Mouse (Mus musculus) hindbrain, embryonic 13.5 days (tissue): Measurements from ENCODE around the gene Pecr. TPM values are rescaled to one million over a fixed set of nuclear protein-coding genes. Genes with fewer than 3 reads are reported as not detected.
"Not testable (repeated sequence)": the region's sequence is repeated elsewhere in the genome, so short reads cannot be mapped to it uniquely, and the experiment has no call there.

Experiments used
- ATAC-seq: fragments of 200-750 bp; cut with Nextera tagmentation; 2 replicates; pipeline ENCODE4 v1.8.0; 2017; ENCODE audit warnings: moderate TSS enrichment; ENCODE audit not compliant: low FRiP score
- H3K27ac ChIP-seq: fragments of 300-500 bp; sonication (generic); 2 replicates; pipeline ENCODE4 v1.5.1; 2015; ENCODE audit warnings: inconsistent platforms, mild to moderate bottlenecking, moderate library complexity
- H3K27me3 ChIP-seq: fragments of 300-500 bp; sonication (generic); 2 replicates; pipeline ENCODE4 v1.6.1; 2015; ENCODE audit warnings: mild to moderate bottlenecking, inconsistent platforms
- H3K36me3 ChIP-seq: fragments of 300-500 bp; sonication (generic); 2 replicates; pipeline ENCODE4 v1.6.1; 2015; ENCODE audit warnings: mild to moderate bottlenecking, inconsistent platforms
- H3K4me1 ChIP-seq: fragments of 300-500 bp; sonication (generic); replicated peaks from 2 replicates; pipeline ENCODE4 v1.6.1; 2015; ENCODE audit warnings: inconsistent platforms
- H3K4me2 ChIP-seq: fragments of 300-500 bp; sonication (generic); 2 replicates; pipeline ENCODE4 v1.6.1; 2015; ENCODE audit warnings: inconsistent platforms, mild to moderate bottlenecking, moderate library complexity
- H3K4me3 ChIP-seq: fragments of 300-500 bp; sonication (generic); 2 replicates; pipeline ENCODE4 v1.5.1; 2015; ENCODE audit warnings: mild to moderate bottlenecking, inconsistent platforms
- H3K9ac ChIP-seq: fragments of 300-500 bp; sonication (generic); 2 replicates; pipeline ENCODE4 v1.6.1; 2015; ENCODE audit warnings: mild to moderate bottlenecking, inconsistent platforms
- H3K9me3 ChIP-seq: fragments of 300-500 bp; sonication (generic); 2 replicates; pipeline ENCODE4 v1.6.1; 2016; ENCODE audit warnings: inconsistent platforms
- WGBS: fragments of 180-500 bp; shearing (Covaris S2); methylation state at CpG from one replicate; pipeline ENCODE4 v1.1.7; 2015; 5-methylcytosine and 5-hydroxymethylcytosine counted together
- polyA plus RNA-seq: library from polyadenylated mRNA; unstranded; fragments of >200 nt; fragmentation: Nextera tagmentation; extraction: Ambion mirVana; gene quantifications from 2 replicates; pipeline ENCODE4 v1.2.1, GENCODE M21; 2015

Gene Pecr
- polyA plus RNA-seq, 1 experiment from 2014 or later = 8.9 TPM

- H3K9me3 ChIP-seq, H3K27ac ChIP-seq, H3K36me3 ChIP-seq, H3K4me1 ChIP-seq: not testable (repeated sequence)
- peak; percentile 92 for ATAC-seq
- Histone ChIP-seq H3K9ac (peak overlapping the region; percentile 57), H3K4me3 (peak overlapping the region; percentile 45), H3K27me3 (peaks cover 27% of the 10 kb centered on the region), H3K4me2 (peak overlapping the region; percentile 63)
- under 1% methylated on average over 25 of the region's 31 CpGs for WGBS
Measured at GRCm38 (mm10) chr1:72225720-72226171, 58.4 kb downstream of the Pecr start.

- no peaks in the 10 kb centered on the region for H3K9me3 ChIP-seq
- ATAC-seq = no peak
- H3K27me3 ChIP-seq = peaks cover 27% of the 10 kb centered on the region
Measured at GRCm38 (mm10) chr1:72225054-72225718, 58.9 kb downstream of the Pecr start.

GRCm38 (mm10) chr1:72220008-72220407 lies 64.1 kb downstream of the Pecr start:
- no peak for ATAC-seq
- H3K4me3 ChIP-seq = no peak overlapping the region
- H3K9me3 ChIP-seq = no peaks in the 10 kb centered on the region
- H3K36me3 ChIP-seq = no peaks in the 10 kb centered on the region
- H3K4me1 ChIP-seq = no peaks in the 10 kb centered on the region
- WGBS = 24% methylated on average over 4 of the region's 4 CpGs
- no peak overlapping the region for H3K27ac ChIP-seq
- H3K9ac ChIP-seq = no peak overlapping the region
- no peak overlapping the region for H3K4me2 ChIP-seq
- H3K27me3 ChIP-seq = peaks cover 23% of the 10 kb centered on the region

More at GRCm38 (mm10) chr1:72225054-72225718, 58.9 kb downstream of the Pecr start:
- Histone ChIP-seq H3K9ac (peak overlapping the region; percentile 57), H3K36me3 (no peaks in the 10 kb centered on the region), H3K27ac (no peak overlapping the region), H3K4me1 (no peaks in the 10 kb centered on the region), H3K4me3 (peak overlapping the region; percentile 45), H3K4me2 (peak overlapping the region; percentile 63)
- 8% methylated on average over 13 of the region's 13 CpGs for WGBS

- peaks cover 16% of the 10 kb centered on the region for H3K27me3 ChIP-seq
- H3K4me2 ChIP-seq = no peak overlapping the region
- H3K9me3 ChIP-seq = no peaks in the 10 kb centered on the region
- H3K36me3 ChIP-seq = no peaks in the 10 kb centered on the region
- 53% methylated on average over 2 of the region's 2 CpGs for WGBS
- no peak for ATAC-seq
- H3K4me3 ChIP-seq = no peak overlapping the region
- no peak overlapping the region for H3K27ac ChIP-seq
- H3K4me1 ChIP-seq = no peaks in the 10 kb centered on the region
- no peak overlapping the region for H3K9ac ChIP-seq
Measured at GRCm38 (mm10) chr1:72219116-72219515, 65.0 kb downstream of the Pecr start.

- Histone ChIP-seq H3K4me1 (no peaks in the 10 kb centered on the region), H3K4me2 (no peak overlapping the region), H3K9me3 (no peaks in the 10 kb centered on the region), H3K36me3 (no peaks in the 10 kb centered on the region), H3K9ac (no peak overlapping the region), H3K27me3 (peaks cover 12% of the 10 kb centered on the region), H3K4me3 (no peak overlapping the region), H3K27ac (no peak overlapping the region)
- WGBS = 76% methylated on average over 2 of the region's 2 CpGs
- no peak for ATAC-seq
Measured at GRCm38 (mm10) chr1:72218626-72219025, 65.5 kb downstream of the Pecr start.

- H3K9ac ChIP-seq = no peak overlapping the region
- H3K36me3 ChIP-seq = no peaks in the 10 kb centered on the region
- H3K4me2 ChIP-seq = no peak overlapping the region
- no peaks in the 10 kb centered on the region for H3K9me3 ChIP-seq
- ATAC-seq = no peak
- no peak overlapping the region for H3K27ac ChIP-seq
- H3K4me3 ChIP-seq = no peak overlapping the region
- 85% methylated on average over 7 of the region's 7 CpGs for WGBS
- H3K27me3 ChIP-seq = 0 out of 2 replicates have a peak, but pooled peaks cover 3% of the 10 kb centered on the region
- peaks cover 9% of the 10 kb centered on the region; the same call in 1 of the 2 replicates for H3K4me1 ChIP-seq
Measured at GRCm38 (mm10) chr1:72216761-72217160, 67.4 kb downstream of the Pecr start.

- 81% methylated on average over 4 of the region's 4 CpGs for WGBS
- Histone ChIP-seq H3K36me3 (no peaks in the 10 kb centered on the region), H3K4me1 (peaks cover 19% of the 10 kb centered on the region), H3K9ac (no peak overlapping the region), H3K4me3 (no peak overlapping the region), H3K4me2 (no peak overlapping the region), H3K27ac (no peak overlapping the region), H3K9me3 (no peaks in the 10 kb centered on the region), H3K27me3 (peaks cover 4% of the 10 kb centered on the region; the same call in 1 of the 2 replicates)
- no peak for ATAC-seq
Measured at GRCm38 (mm10) chr1:72215174-72215573, 68.9 kb downstream of the Pecr start.

GRCm38 (mm10) chr1:72214470-72214961 lies 69.6 kb downstream of the Pecr start:
- Histone ChIP-seq H3K4me3 (no peak overlapping the region), H3K36me3 (no peaks in the 10 kb centered on the region), H3K9ac (no peak overlapping the region), H3K4me2 (no peak overlapping the region), H3K27me3 (peaks cover 4% of the 10 kb centered on the region; the same call in 1 of the 2 replicates), H3K9me3 (no peaks in the 10 kb centered on the region), H3K27ac (no peak overlapping the region), H3K4me1 (peaks cover 19% of the 10 kb centered on the region)
- ATAC-seq = no peak
- WGBS = 61% methylated on average over 7 of the region's 7 CpGs

GRCm38 (mm10) chr1:72213954-72214353 lies 70.2 kb downstream of the Pecr start:
- no peak overlapping the region for H3K4me2 ChIP-seq
- H3K4me1 ChIP-seq = peaks cover 19% of the 10 kb centered on the region
- H3K4me3 ChIP-seq = no peak overlapping the region
- 91% methylated on average over 3 of the region's 3 CpGs for WGBS
- peaks cover 4% of the 10 kb centered on the region; the same call in 1 of the 2 replicates for H3K27me3 ChIP-seq
- ATAC-seq = no peak
- H3K36me3 ChIP-seq = no peaks in the 10 kb centered on the region
- no peak overlapping the region for H3K9ac ChIP-seq
- H3K9me3 ChIP-seq = no peaks in the 10 kb centered on the region
- H3K27ac ChIP-seq = no peak overlapping the region

- no peaks in the 10 kb centered on the region for H3K9me3 ChIP-seq
- H3K4me2 ChIP-seq = peak within 1 kb of the TSS; percentile 98
- peaks cover 19% of the 10 kb centered on the region for H3K4me1 ChIP-seq
- H3K4me3 ChIP-seq = peak within 1 kb of the TSS; percentile 79
- H3K27ac ChIP-seq = peak within 1 kb of the TSS; percentile 52; the same call in 1 of the 2 replicates
- H3K36me3 ChIP-seq = no peaks in the 10 kb centered on the region
- H3K27me3 ChIP-seq = peaks cover 4% of the 10 kb centered on the region; the same call in 1 of the 2 replicates
- peak within 1 kb of the TSS; percentile 85 for H3K9ac ChIP-seq
- ATAC-seq = peak; percentile 73
- under 1% methylated on average over 77 of the region's 89 CpGs for WGBS
Measured at GRCm38 (mm10) chr1:72211701-72212699, 72.1 kb downstream of the Pecr start, which contains the start of gene Mreg. Gene Mreg, minus strand, starts transcription at chr1:72212307.

GRCm38 (mm10) chr1:72210803-72211679 lies 73.1 kb downstream of the Pecr start:
- Histone ChIP-seq H3K4me1 (peaks cover 19% of the 10 kb centered on the region), H3K4me2 (peak overlapping the region; percentile 98), H3K36me3 (no peaks in the 10 kb centered on the region), H3K27ac (no peak overlapping the region), H3K9me3 (no peaks in the 10 kb centered on the region), H3K4me3 (peak overlapping the region; percentile 79), H3K9ac (peak overlapping the region; percentile 85), H3K27me3 (peaks cover 4% of the 10 kb centered on the region; the same call in 1 of the 2 replicates)
- 21% methylated on average over 17 of the region's 17 CpGs for WGBS
- ATAC-seq = no peak
